Mouse (Mus musculus) heart, embryonic 12.5 days (tissue): ENCODE results near the gene Rapgef1. TPM values are rescaled to one million over a fixed set of nuclear protein-coding genes. Genes with fewer than 3 reads are reported as not detected.

Experiments used
- ATAC-seq: fragments of 200-750 bp; cut with Nextera tagmentation; 2 replicates; pipeline ENCODE4 v1.8.0; 2017; ENCODE audit warnings: moderate TSS enrichment, moderate library complexity; ENCODE audit not compliant: insufficient number of reproducible peaks, low FRiP score
- H3K27ac ChIP-seq: fragments of 300-500 bp; sonication (generic); 2 replicates; pipeline ENCODE4 v1.5.1; 2016; ENCODE audit warnings: mild to moderate bottlenecking, moderate library complexity; ENCODE audit not compliant: poor library complexity, severe bottlenecking
- H3K27me3 ChIP-seq: fragments of 300-500 bp; sonication (generic); replicated peaks from 2 replicates; pipeline ENCODE4 v1.6.1; 2016; ENCODE audit warnings: mild to moderate bottlenecking, moderate library complexity
- H3K36me3 ChIP-seq: fragments of 300-500 bp; sonication (generic); 2 replicates; pipeline ENCODE4 v1.6.1; 2016; ENCODE audit warnings: mild to moderate bottlenecking, moderate library complexity
- H3K4me1 ChIP-seq: fragments of 300-500 bp; sonication (generic); replicated peaks from 2 replicates; pipeline ENCODE4 v1.6.1; 2016; ENCODE audit warnings: mild to moderate bottlenecking
- H3K4me2 ChIP-seq: fragments of 300-500 bp; sonication (generic); 2 replicates; pipeline ENCODE4 v1.6.1; 2016; ENCODE audit warnings: mild to moderate bottlenecking, moderate library complexity
- H3K4me3 ChIP-seq: fragments of 300-500 bp; sonication (generic); 2 replicates; pipeline ENCODE4 v1.5.1; 2016; ENCODE audit warnings: mild to moderate bottlenecking
- H3K9ac ChIP-seq: fragments of 300-500 bp; sonication (generic); 2 replicates; pipeline ENCODE4 v1.6.1; 2016; ENCODE audit warnings: mild to moderate bottlenecking, moderate library complexity
- H3K9me3 ChIP-seq: fragments of 300-500 bp; sonication (generic); replicated peaks from 2 replicates; pipeline ENCODE4 v1.6.1; 2016; ENCODE audit warnings: mild to moderate bottlenecking, moderate library complexity
- WGBS: fragments of 180-500 bp; shearing (Covaris S2); methylation state at CpG from one replicate; pipeline ENCODE4 v1.1.7; 2016; 5-methylcytosine and 5-hydroxymethylcytosine counted together
- polyA plus RNA-seq: library from polyadenylated mRNA; unstranded; fragments of >200 nt; fragmentation: Nextera tagmentation; extraction: Ambion mirVana; gene quantifications from 2 replicates; pipeline ENCODE4 v1.2.1, GENCODE M21; 2016

Rapgef1 gene
- polyA plus RNA-seq, 1 experiment from 2014 or later, result 13.2 TPM

- peaks cover 78% of the 10 kb centered on the region for H3K4me1 ChIP-seq
- ATAC-seq, result no peak
Measured at GRCm38 (mm10) chr2:29632168-29632662, 12.7 kb downstream of the Rapgef1 start.

DNA sequence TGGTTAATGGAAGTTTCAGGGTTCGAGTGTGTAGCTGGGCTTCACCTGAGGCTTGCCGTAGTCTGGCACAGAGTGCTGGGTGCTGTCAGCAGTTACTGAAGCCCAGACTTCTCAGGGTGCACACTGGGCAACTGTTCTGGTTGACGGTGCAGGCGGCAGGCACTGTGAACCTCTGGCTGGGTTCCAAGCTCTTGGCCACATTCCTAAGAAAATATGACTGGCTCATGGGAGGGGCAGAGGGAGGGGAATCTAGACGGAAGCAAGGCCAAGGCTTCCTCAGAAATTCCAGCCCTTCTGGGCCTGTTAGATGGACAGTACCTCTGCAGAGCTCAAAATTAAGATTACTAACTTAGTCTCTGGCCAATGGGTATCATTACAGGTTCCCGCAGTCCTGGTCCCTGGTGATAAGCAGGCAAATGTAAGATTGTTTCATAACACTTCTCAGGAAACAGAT lies 13.6 kb downstream of the Rapgef1 start:
- Histone ChIP-seq H3K4me1 (peaks cover 78% of the 10 kb centered on the region), H3K27ac (peak overlapping the region; percentile 85), H3K4me3 (no peak overlapping the region), H3K4me2 (0 out of 2 replicates have a peak overlapping the region, but pooled peaks have one; percentile 27), H3K9me3 (no peaks in the 10 kb centered on the region), H3K36me3 (no peaks in the 10 kb centered on the region), H3K27me3 (no peaks in the 10 kb centered on the region), H3K9ac (no peak overlapping the region)
- peak; percentile 77 for ATAC-seq
- 20% methylated on average over 6 of the region's 6 CpGs for WGBS

More at GRCm38 (mm10) chr2:29632168-29632662, 12.7 kb downstream of the Rapgef1 start:
- no peak overlapping the region for H3K4me3 ChIP-seq
- H3K36me3 ChIP-seq, result no peaks in the 10 kb centered on the region
- H3K9me3 ChIP-seq, result no peaks in the 10 kb centered on the region
- no peak overlapping the region for H3K4me2 ChIP-seq
- WGBS, result 66% methylated on average over 3 of the region's 3 CpGs
- H3K9ac ChIP-seq, result no peak overlapping the region
- H3K27me3 ChIP-seq, result no peaks in the 10 kb centered on the region
- H3K27ac ChIP-seq, result no peak overlapping the region

DNA sequence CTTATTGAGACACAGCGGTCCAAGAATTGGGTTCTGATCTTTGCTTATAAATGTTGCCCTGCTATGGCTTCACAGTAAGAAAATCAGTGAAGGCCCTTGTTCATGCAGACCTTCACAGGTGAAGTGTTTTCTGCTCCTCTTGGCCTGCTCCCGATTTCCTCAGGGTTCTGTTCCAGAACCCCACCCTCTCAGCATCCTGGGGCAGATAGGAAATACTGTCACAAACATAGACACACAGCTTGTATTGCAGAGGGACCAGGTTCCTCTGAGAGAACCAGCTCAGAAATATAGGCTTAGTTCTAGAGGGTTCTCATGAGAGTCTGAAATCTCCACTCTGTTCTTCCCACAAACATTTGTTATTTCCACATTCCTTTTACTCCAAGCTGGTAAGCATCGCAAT lies 14.3 kb downstream of the Rapgef1 start:
- Histone ChIP-seq H3K27ac (peak overlapping the region; percentile 85), H3K9me3 (no peaks in the 10 kb centered on the region), H3K4me1 (peaks cover 72% of the 10 kb centered on the region), H3K4me3 (no peak overlapping the region), H3K4me2 (no peak overlapping the region), H3K9ac (no peak overlapping the region), H3K36me3 (no peaks in the 10 kb centered on the region), H3K27me3 (no peaks in the 10 kb centered on the region)
- 84% methylated on average over 3 of the region's 3 CpGs for WGBS
- no peak for ATAC-seq

DNA sequence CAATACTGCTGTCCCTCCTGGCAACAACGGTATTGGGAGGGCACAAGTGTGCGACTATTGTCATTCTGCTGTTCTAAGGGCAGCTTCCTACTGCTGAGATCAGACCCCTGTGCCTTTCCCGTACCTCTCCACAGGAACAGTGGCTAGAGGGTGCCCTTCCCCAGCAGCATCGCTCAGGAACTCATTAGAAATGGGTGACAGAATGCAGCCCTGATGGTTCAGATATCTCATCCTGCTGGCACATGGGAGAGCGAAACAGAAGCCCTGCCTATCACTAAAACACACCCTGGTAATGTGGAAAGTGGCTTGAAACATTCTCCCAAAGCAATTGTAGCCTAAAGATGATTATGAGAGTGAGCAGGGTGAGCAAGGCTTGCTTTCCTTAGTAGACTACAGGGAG lies 15.0 kb downstream of the Rapgef1 start:
- no peaks in the 10 kb centered on the region for H3K9me3 ChIP-seq
- WGBS, result 47% methylated on average over 5 of the region's 5 CpGs
- no peak for ATAC-seq
- H3K9ac ChIP-seq, result peak overlapping the region; percentile 29; the same call in 1 of the 2 replicates
- no peaks in the 10 kb centered on the region for H3K27me3 ChIP-seq
- no peak overlapping the region for H3K27ac ChIP-seq
- H3K4me1 ChIP-seq, result peaks cover 70% of the 10 kb centered on the region
- no peak overlapping the region for H3K4me3 ChIP-seq
- no peak overlapping the region for H3K4me2 ChIP-seq
- no peaks in the 10 kb centered on the region for H3K36me3 ChIP-seq

- Histone ChIP-seq H3K27me3 (no peaks in the 10 kb centered on the region), H3K9ac (no peak overlapping the region), H3K9me3 (no peaks in the 10 kb centered on the region), H3K4me1 (peaks cover 66% of the 10 kb centered on the region), H3K27ac (no peak overlapping the region), H3K36me3 (no peaks in the 10 kb centered on the region), H3K4me3 (no peak overlapping the region), H3K4me2 (no peak overlapping the region)
- ATAC-seq, result no peak
- 76% methylated on average over 5 of the region's 5 CpGs for WGBS
Measured at GRCm38 (mm10) chr2:29635966-29636507, 16.5 kb downstream of the Rapgef1 start.

GRCm38 (mm10) chr2:29637528-29637927 lies 18.0 kb downstream of the Rapgef1 start:
- Histone ChIP-seq H3K27me3 (no peaks in the 10 kb centered on the region), H3K4me1 (peaks cover 60% of the 10 kb centered on the region), H3K36me3 (no peaks in the 10 kb centered on the region), H3K27ac (no peak overlapping the region), H3K9me3 (no peaks in the 10 kb centered on the region), H3K4me2 (no peak overlapping the region), H3K9ac (no peak overlapping the region), H3K4me3 (no peak overlapping the region)
- no peak for ATAC-seq

DNA sequence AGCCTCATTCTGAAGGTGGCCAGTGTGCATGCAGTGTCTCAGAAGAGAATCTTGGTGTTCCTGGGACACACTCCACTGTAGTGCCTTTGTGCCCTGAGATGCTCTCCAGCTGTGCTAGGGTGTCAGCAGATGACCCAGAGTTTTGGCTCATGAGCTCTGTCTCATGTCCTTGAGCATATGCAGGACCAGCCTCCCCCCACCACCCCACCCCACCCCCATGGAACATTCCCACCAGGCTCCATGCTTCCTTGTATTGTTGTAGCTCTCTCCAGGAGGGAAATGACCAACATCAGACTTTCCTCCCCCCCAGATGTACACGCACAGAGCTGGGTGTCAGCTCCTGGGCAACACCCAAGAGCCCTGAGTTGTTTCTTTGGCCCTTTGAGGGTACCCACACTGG lies 19.9 kb downstream of the Rapgef1 start:
- H3K36me3 ChIP-seq, result no peaks in the 10 kb centered on the region
- no peaks in the 10 kb centered on the region for H3K9me3 ChIP-seq
- peak; percentile 54 for ATAC-seq
- peak overlapping the region; percentile 15; the same call in 1 of the 2 replicates for H3K27ac ChIP-seq
- peaks cover 55% of the 10 kb centered on the region for H3K4me1 ChIP-seq
- no peak overlapping the region for H3K4me2 ChIP-seq
- WGBS, result 82% methylated on average over 1 of the region's 1 CpGs
- H3K27me3 ChIP-seq, result no peaks in the 10 kb centered on the region
- no peak overlapping the region for H3K4me3 ChIP-seq
- no peak overlapping the region for H3K9ac ChIP-seq

GRCm38 (mm10) chr2:29639953-29640743 lies 20.6 kb downstream of the Rapgef1 start:
- H3K4me2 ChIP-seq, result no peak overlapping the region
- no peaks in the 10 kb centered on the region for H3K9me3 ChIP-seq
- no peak overlapping the region for H3K9ac ChIP-seq
- peak overlapping the region; percentile 15; the same call in 1 of the 2 replicates for H3K27ac ChIP-seq
- no peak overlapping the region for H3K4me3 ChIP-seq
- peaks cover 55% of the 10 kb centered on the region for H3K4me1 ChIP-seq
- no peaks in the 10 kb centered on the region for H3K27me3 ChIP-seq
- no peaks in the 10 kb centered on the region for H3K36me3 ChIP-seq
- ATAC-seq, result no peak
- WGBS, result 73% methylated on average over 5 of the region's 5 CpGs

- ATAC-seq, result no peak
- Histone ChIP-seq H3K4me3 (no peak overlapping the region), H3K9ac (no peak overlapping the region), H3K4me2 (no peak overlapping the region), H3K4me1 (peaks cover 57% of the 10 kb centered on the region), H3K9me3 (no peaks in the 10 kb centered on the region), H3K36me3 (no peaks in the 10 kb centered on the region), H3K27me3 (no peaks in the 10 kb centered on the region), H3K27ac (no peak overlapping the region)
- WGBS, result 83% methylated on average over 3 of the region's 3 CpGs
Measured at GRCm38 (mm10) chr2:29641707-29642106, 22.2 kb downstream of the Rapgef1 start.

- WGBS, result 74% methylated on average over 4 of the region's 4 CpGs
- H3K9ac ChIP-seq, result no peak overlapping the region
- peak; percentile 73 for ATAC-seq
- H3K4me3 ChIP-seq, result no peak overlapping the region
- 0 out of 2 replicates have a peak overlapping the region, but pooled peaks have one; percentile 9 for H3K27ac ChIP-seq
- H3K27me3 ChIP-seq, result no peaks in the 10 kb centered on the region
- H3K4me2 ChIP-seq, result no peak overlapping the region
- no peaks in the 10 kb centered on the region for H3K9me3 ChIP-seq
- no peaks in the 10 kb centered on the region for H3K36me3 ChIP-seq
- peaks cover 61% of the 10 kb centered on the region for H3K4me1 ChIP-seq
Measured at GRCm38 (mm10) chr2:29643418-29643817, 23.9 kb downstream of the Rapgef1 start.

- Histone ChIP-seq H3K36me3 (no peaks in the 10 kb centered on the region), H3K4me3 (no peak overlapping the region), H3K27ac (no peak overlapping the region), H3K4me2 (no peak overlapping the region), H3K27me3 (no peaks in the 10 kb centered on the region), H3K9ac (no peak overlapping the region), H3K4me1 (peaks cover 63% of the 10 kb centered on the region), H3K9me3 (no peaks in the 10 kb centered on the region)
- ATAC-seq, result no peak
- WGBS, result 71% methylated on average over 4 of the region's 4 CpGs
Measured at GRCm38 (mm10) chr2:29645071-29645628, 25.6 kb downstream of the Rapgef1 start.
